12 mouse cellular contexts compared by ENCODE assay signal in genomic region chr1:59321076-59321879, GRCm38 (mm10).
DNase-seq lines count a peak whose midpoint lies in the region; ATAC-seq and TF ChIP-seq lines count a peak whose summit lies in the region.
"Had no signal": no experiment of that assay in that cellular context is flagged by ENCODE, and none has a peak within 500 bp of the region (broad histone marks: within the 10 kb centered on the region; RNA-seq: fewer than 3 reads in every experiment).

No protein-coding gene starts in this region.

- no peaks in the 10 kb centered on the region for H3K36me3 ChIP-seq in kidney, adult 2 months (ENCODE audit: control insufficient read depth, insufficient read depth, low read length)
- no peaks in the 10 kb centered on the region for H3K36me3 ChIP-seq in neural tube, embryonic 15.5 days
- no peaks in the 10 kb centered on the region for H3K36me3 ChIP-seq in liver, embryonic 16.5 days (ENCODE audit: control insufficient read depth, insufficient read depth)
- no peaks in the 10 kb centered on the region for H3K36me3 ChIP-seq in thymus, adult 2 months (ENCODE audit: control insufficient read depth, insufficient read depth, low read length)

- H3K9me3 ChIP-seq in neural tube, embryonic 15.5 days (replicated peaks) = no peaks in the 10 kb centered on the region
- no peaks in the 10 kb centered on the region for H3K9me3 ChIP-seq in liver, embryonic 16.5 days (replicated peaks; ENCODE audit: control insufficient read depth, low read length)

- no peak overlapping the region for H3K4me3 ChIP-seq in kidney, adult 2 months (ENCODE audit: insufficient read depth, low read depth, low read length)
- H3K4me3 ChIP-seq in neural tube, embryonic 15.5 days (replicated peaks) = no peak overlapping the region
- no peak overlapping the region for H3K4me3 ChIP-seq in liver, embryonic 16.5 days (ENCODE audit: low read depth, low read length)
- H3K4me3 ChIP-seq in thymus, adult 2 months (ENCODE audit: control insufficient read depth, insufficient read depth, low read length) = no peak overlapping the region
- H3K4me3 ChIP-seq: heart, adult 2 months had no signal

- H3K9ac ChIP-seq in neural tube, embryonic 15.5 days (replicated peaks) = no peak overlapping the region
- no peak overlapping the region for H3K9ac ChIP-seq in liver, embryonic 16.5 days (ENCODE audit: low read depth, low read length)

- ATAC-seq in neural tube, embryonic 15.5 days (ENCODE audit: low FRiP score) = no peak
- peak; percentile 75 for ATAC-seq in liver, embryonic 16.5 days (ENCODE audit: low read depth)

- H3K27me3 ChIP-seq in kidney, adult 2 months (replicated peaks; ENCODE audit: control insufficient read depth, insufficient read depth, low read length) = no peaks in the 10 kb centered on the region
- no peaks in the 10 kb centered on the region for H3K27me3 ChIP-seq in neural tube, embryonic 15.5 days (replicated peaks)
- no peaks in the 10 kb centered on the region for H3K27me3 ChIP-seq in liver, embryonic 16.5 days (ENCODE audit: control insufficient read depth, insufficient read depth, low read depth, low read length)
- H3K27me3 ChIP-seq in thymus, adult 2 months (ENCODE audit: control insufficient read depth, insufficient read depth, low read length) = no peaks in the 10 kb centered on the region

- no peak for TF ChIP-seq POLR2A in kidney, adult 2 months (IDR thresholded peaks at IDR 0.05; ENCODE audit: low read depth, low read length)
- TF ChIP-seq POLR2A in thymus, adult 2 months (IDR thresholded peaks at IDR 0.05; ENCODE audit: control insufficient read depth, extremely low read depth, insufficient read depth, low read length, poor library complexity) = no peak

- 64% methylated on average over 9 of the region's 9 CpGs for WGBS in kidney, adult 2 months
- WGBS in neural tube, embryonic 15.5 days = 76% methylated on average over 9 of the region's 9 CpGs
- 28% methylated on average over 9 of the region's 9 CpGs for WGBS in liver, embryonic 16.5 days (ENCODE audit: insufficient replicate concordance)
- 91% methylated on average over 9 of the region's 9 CpGs for WGBS in thymus, adult 2 months

- DNase-seq in kidney, adult 2 months = peak; percentile 71
- no peak for DNase-seq in kidney, postnatal 14 days
- no peak for DNase-seq in neural tube, embryonic 10.5 days (ENCODE audit: extremely low spot score, low spot score)
- DNase-seq in adrenal gland, postnatal 10 days = no peak
- DNase-seq in thymus, adult 2 months = no peak
- DNase-seq in embryo, embryonic 11 days = no peak
- DNase-seq: adrenal gland, adult 2 months; heart, adult 2 months; heart, postnatal 4 days; retina, postnatal 1 day had no signal

- peak overlapping the region; percentile 61 for H3K27ac ChIP-seq in kidney, adult 2 months (ENCODE audit: insufficient read depth, low read depth, low read length)
- 0 out of 2 replicates have a peak overlapping the region, but pooled peaks have one; percentile 54 for H3K27ac ChIP-seq in neural tube, embryonic 15.5 days (replicated peaks)
- peak overlapping the region; percentile 53 for H3K27ac ChIP-seq in liver, embryonic 16.5 days (ENCODE audit: low read length)
- no peak overlapping the region for H3K27ac ChIP-seq in thymus, adult 2 months (ENCODE audit: control insufficient read depth, insufficient read depth, low read length)
- H3K27ac ChIP-seq: heart, adult 2 months had no signal

- TF ChIP-seq CTCF in kidney, adult 2 months (conservative IDR thresholded peaks at IDR 0.05; ENCODE audit: insufficient read depth, insufficient read length, low read depth, low read length) = no peak
- no peak for TF ChIP-seq CTCF in thymus, adult 2 months (IDR thresholded peaks at IDR 0.05; ENCODE audit: borderline replicate concordance, control insufficient read depth, extremely low read depth, insufficient read depth, low read length, poor library complexity)

- H3K4me2 ChIP-seq in neural tube, embryonic 15.5 days = no peak overlapping the region
- H3K4me2 ChIP-seq in liver, embryonic 16.5 days (ENCODE audit: low read depth, low read length) = no peak overlapping the region

- peaks cover 5% of the 10 kb centered on the region; the same call in 1 of the 2 replicates for H3K4me1 ChIP-seq in kidney, adult 2 months (ENCODE audit: control insufficient read depth, insufficient read depth, low read length)
- peaks cover 14% of the 10 kb centered on the region for H3K4me1 ChIP-seq in neural tube, embryonic 15.5 days
- no peaks in the 10 kb centered on the region; the same call in 1 of the 2 replicates for H3K4me1 ChIP-seq in liver, embryonic 16.5 days (ENCODE audit: control insufficient read depth, low read depth, low read length)
- H3K4me1 ChIP-seq in thymus, adult 2 months (replicated peaks; ENCODE audit: control insufficient read depth, insufficient read depth, low read length) = no peaks in the 10 kb centered on the region
